In genomic region chr13:5591286-5591685, GRCm38 (mm10) we compare ENCODE assay signal across 10 mouse cellular contexts.
"Had no signal": no experiment of that assay in that cellular context is flagged by ENCODE, and none has a peak within 500 bp of the region (broad histone marks: within the 10 kb centered on the region; RNA-seq: fewer than 3 reads in every experiment).

No protein-coding gene starts in this region.

- H3K27me3 ChIP-seq: kidney, embryonic 15.5 days; limb, embryonic 13.5 days; midbrain, embryonic 12.5 days had no signal

- DNase-seq: kidney, postnatal 14 days; left cerebral cortex, postnatal 4 days; lung, adult 18-20 months; lung, postnatal 4 days; right cerebral cortex, postnatal 14 days; thymus, postnatal 36 days had no signal

- H3K4me3 ChIP-seq: kidney, embryonic 15.5 days; limb, embryonic 13.5 days; midbrain, embryonic 12.5 days had no signal

- H3K9ac ChIP-seq: kidney, embryonic 15.5 days; limb, embryonic 13.5 days; liver, embryonic 14.5 days; midbrain, embryonic 12.5 days had no signal

- H3K9me3 ChIP-seq: kidney, embryonic 15.5 days; limb, embryonic 13.5 days; midbrain, embryonic 12.5 days had no signal

- H3K27ac ChIP-seq: kidney, embryonic 15.5 days; limb, embryonic 13.5 days; liver, embryonic 14.5 days; midbrain, embryonic 12.5 days had no signal

- H3K4me1 ChIP-seq: kidney, embryonic 15.5 days; limb, embryonic 13.5 days; midbrain, embryonic 12.5 days had no signal

- H3K36me3 ChIP-seq: kidney, embryonic 15.5 days; limb, embryonic 13.5 days; midbrain, embryonic 12.5 days had no signal
